Mouse (Mus musculus) liver, embryonic 14.5 days (tissue): Measurements from ENCODE around the gene Ush2a. TPM values are rescaled to one million over a fixed set of nuclear protein-coding genes. Genes with fewer than 3 reads are reported as not detected.

Experiments used
- ATAC-seq: fragments of 200-750 bp; cut with Nextera tagmentation; 2 replicates; pipeline ENCODE4 v1.8.0; 2017; ENCODE audit warnings: moderate number of reproducible peaks, mild to moderate bottlenecking, moderate library complexity; ENCODE audit not compliant: insufficient read depth
- DNase-seq, 3 experiments: peaks; one replicate each; pipeline ENCODE4 v3.0.0-alpha.2; 2012 to 2013; ENCODE audit warnings: low read depth in 3 of 3, low spot score in 3 of 3
- H3K27ac ChIP-seq: fragments of 300-500 bp; sonication (generic); 2 replicates; pipeline ENCODE4 v1.5.1; 2014; ENCODE audit warnings: moderate library complexity, mild to moderate bottlenecking, control low read depth, inconsistent platforms
- H3K27me3 ChIP-seq: fragments of 300-500 bp; sonication (generic); 2 replicates; pipeline ENCODE4 v1.6.1; 2014; ENCODE audit warnings: mild to moderate bottlenecking, low read length, moderate library complexity; ENCODE audit not compliant: control insufficient read depth, insufficient read depth
- H3K36me3 ChIP-seq: fragments of 300-500 bp; sonication (generic); replicated peaks from 2 replicates; pipeline ENCODE4 v1.6.1; 2014; ENCODE audit warnings: low read depth; ENCODE audit not compliant: control insufficient read depth, insufficient read depth
- H3K4me1 ChIP-seq, 2 experiments: fragments of 200-500 bp in 1 of 2; fragments of 300-500 bp in 1 of 2; sonication (generic) in 1 of 2; replicated peaks; 2 replicates each; pipeline ENCODE4 v1.6.1; 2012 to 2014; ENCODE audit warnings: antibody characterized with exemption in 1 of 2, inconsistent platforms in 1 of 2, low read length in 1 of 2; ENCODE audit not compliant: control insufficient read depth in 2 of 2, insufficient read depth in 2 of 2
- H3K4me2 ChIP-seq: fragments of 300-500 bp; sonication (generic); 2 replicates; pipeline ENCODE4 v1.6.1; 2014; ENCODE audit warnings: low read depth, mild to moderate bottlenecking, control low read depth, moderate library complexity
- H3K4me3 ChIP-seq, 2 experiments: fragments of 200-500 bp in 1 of 2; fragments of 300-500 bp in 1 of 2; sonication (generic) in 1 of 2; 2 replicates each; pipeline ENCODE4 v1.5.1; 2012 to 2014; ENCODE audit warnings: low read depth in 2 of 2, low read length in 2 of 2, mild to moderate bottlenecking in 2 of 2, control low read depth in 1 of 2, inconsistent platforms in 1 of 2, moderate library complexity in 1 of 2; ENCODE audit not compliant: insufficient read depth in 1 of 2
- H3K9ac ChIP-seq: fragments of 300-500 bp; sonication (generic); replicated peaks from 2 replicates; pipeline ENCODE4 v1.6.1; 2014; ENCODE audit warnings: mild to moderate bottlenecking, control low read depth, moderate library complexity
- H3K9me3 ChIP-seq: fragments of 300-500 bp; sonication (generic); 2 replicates; pipeline ENCODE4 v1.6.1; 2016; ENCODE audit warnings: low read length, mixed read lengths; ENCODE audit not compliant: control insufficient read depth
- CTCF ChIP-seq: IDR thresholded peaks from 2 replicates; pipeline ENCODE4 v1.5.1; 2016; ENCODE audit warnings: antibody characterized with exemption, low read depth, control low read depth
- EP300 ChIP-seq: IDR thresholded peaks from 2 replicates; pipeline ENCODE4 v1.6.1; 2016; ENCODE audit warnings: antibody characterized with exemption, low read depth
- WGBS: fragments of 180-500 bp; shearing (Covaris S2); extraction: QIAGEN DNeasy Blood & Tissue Kit; methylation state at CpG from one replicate; pipeline ENCODE4 v1.1.7; 2014; ENCODE audit not compliant: insufficient replicate concordance; 5-methylcytosine and 5-hydroxymethylcytosine counted together
- polyA plus RNA-seq, 2 experiments: library from polyadenylated mRNA; depleted of rRNA in 1 of 2; stranded (reverse) in 1 of 2; unstranded in 1 of 2; fragments of >200 nt; fragmentation: Nextera tagmentation in 1 of 2; extraction: Ambion mirVana in 1 of 2; gene quantifications; 2 replicates each; pipeline versions ENCODE4 v1.2.1 to v1.2.3; 2012 to 2014

The Ush2a gene
- polyA plus RNA-seq, 2 experiments: 0.02 TPM; not detected in 1

- Histone ChIP-seq H3K27me3 (no peaks in the 10 kb centered on the region), H3K4me3 (no peak overlapping the region), H3K4me1 (no peaks in the 10 kb centered on the region), H3K9ac (no peak overlapping the region), H3K27ac (no peak overlapping the region), H3K36me3 (no peaks in the 10 kb centered on the region), H3K4me2 (no peak overlapping the region), H3K9me3 (no peaks in the 10 kb centered on the region)
- no peak for DNase-seq
- no peak for ATAC-seq
- 57% methylated on average over 3 of the region's 3 CpGs for WGBS
- TF ChIP-seq EP300 (no peak), CTCF (no peak)
These were observed 498.7 kb downstream of the Ush2a start for GRCm38 (mm10) chr1:188760515-188760914.

- H3K9me3 ChIP-seq: no peaks in the 10 kb centered on the region
- no peak overlapping the region for H3K9ac ChIP-seq
- H3K36me3 ChIP-seq: no peaks in the 10 kb centered on the region
- DNase-seq (no peak), ATAC-seq (no peak)
- H3K27ac ChIP-seq: no peak overlapping the region
- no peaks in the 10 kb centered on the region for H3K27me3 ChIP-seq
- H3K4me2 ChIP-seq: no peak overlapping the region
- H3K4me1 ChIP-seq: no peaks in the 10 kb centered on the region
- H3K4me3 ChIP-seq: no peak overlapping the region
- TF ChIP-seq CTCF: no peak
- no peak for TF ChIP-seq EP300
- 59% methylated on average over 6 of the region's 6 CpGs for WGBS
These were observed 500.6 kb downstream of the Ush2a start for GRCm38 (mm10) chr1:188762463-188762862.

- ATAC-seq (no peak), DNase-seq (no peak)
- Histone ChIP-seq H3K4me2 (no peak overlapping the region), H3K27me3 (no peaks in the 10 kb centered on the region), H3K4me3 (no peak overlapping the region), H3K4me1 (no peaks in the 10 kb centered on the region), H3K9ac (no peak overlapping the region), H3K36me3 (no peaks in the 10 kb centered on the region), H3K9me3 (no peaks in the 10 kb centered on the region), H3K27ac (no peak overlapping the region)
- TF ChIP-seq EP300: no peak
- TF ChIP-seq CTCF: no peak
- 55% methylated on average over 3 of the region's 3 CpGs for WGBS
These were observed 501.9 kb downstream of the Ush2a start for GRCm38 (mm10) chr1:188763761-188764160.

GRCm38 (mm10) chr1:188770828-188771227 lies 509.0 kb downstream of the Ush2a start:
- Histone ChIP-seq H3K27me3 (no peaks in the 10 kb centered on the region), H3K4me1 (no peaks in the 10 kb centered on the region), H3K36me3 (no peaks in the 10 kb centered on the region), H3K4me2 (no peak overlapping the region), H3K4me3 (no peak overlapping the region), H3K9ac (no peak overlapping the region), H3K9me3 (no peaks in the 10 kb centered on the region), H3K27ac (no peak overlapping the region)
- TF ChIP-seq CTCF (no peak), EP300 (no peak)
- ATAC-seq: peak; percentile 80
- peak in 1 of 3 experiments; percentile 4 for DNase-seq
- WGBS: 38% methylated on average over 1 of the region's 1 CpGs

- H3K9ac ChIP-seq: no peak overlapping the region
- 66% methylated on average over 7 of the region's 7 CpGs for WGBS
- no peak overlapping the region for H3K4me2 ChIP-seq
- H3K36me3 ChIP-seq: no peaks in the 10 kb centered on the region
- TF ChIP-seq EP300 (no peak), CTCF (no peak)
- DNase-seq (no peak), ATAC-seq (no peak)
- no peaks in the 10 kb centered on the region for H3K4me1 ChIP-seq
- no peaks in the 10 kb centered on the region for H3K9me3 ChIP-seq
- H3K27me3 ChIP-seq: no peaks in the 10 kb centered on the region
- H3K4me3 ChIP-seq: no peak overlapping the region
- no peak overlapping the region for H3K27ac ChIP-seq
These were observed 510.9 kb downstream of the Ush2a start for GRCm38 (mm10) chr1:188772516-188773229.
